Mouse (Mus musculus) forelimb bud, embryonic 11.5 days (tissue): ENCODE data around the gene Mbtps1.

Source experiments
- DNase-seq: peaks from one replicate; pipeline ENCODE4 v3.0.0-alpha.2; 2012; ENCODE audit warnings: low read depth, low spot score

The Mbtps1 gene

DNA sequence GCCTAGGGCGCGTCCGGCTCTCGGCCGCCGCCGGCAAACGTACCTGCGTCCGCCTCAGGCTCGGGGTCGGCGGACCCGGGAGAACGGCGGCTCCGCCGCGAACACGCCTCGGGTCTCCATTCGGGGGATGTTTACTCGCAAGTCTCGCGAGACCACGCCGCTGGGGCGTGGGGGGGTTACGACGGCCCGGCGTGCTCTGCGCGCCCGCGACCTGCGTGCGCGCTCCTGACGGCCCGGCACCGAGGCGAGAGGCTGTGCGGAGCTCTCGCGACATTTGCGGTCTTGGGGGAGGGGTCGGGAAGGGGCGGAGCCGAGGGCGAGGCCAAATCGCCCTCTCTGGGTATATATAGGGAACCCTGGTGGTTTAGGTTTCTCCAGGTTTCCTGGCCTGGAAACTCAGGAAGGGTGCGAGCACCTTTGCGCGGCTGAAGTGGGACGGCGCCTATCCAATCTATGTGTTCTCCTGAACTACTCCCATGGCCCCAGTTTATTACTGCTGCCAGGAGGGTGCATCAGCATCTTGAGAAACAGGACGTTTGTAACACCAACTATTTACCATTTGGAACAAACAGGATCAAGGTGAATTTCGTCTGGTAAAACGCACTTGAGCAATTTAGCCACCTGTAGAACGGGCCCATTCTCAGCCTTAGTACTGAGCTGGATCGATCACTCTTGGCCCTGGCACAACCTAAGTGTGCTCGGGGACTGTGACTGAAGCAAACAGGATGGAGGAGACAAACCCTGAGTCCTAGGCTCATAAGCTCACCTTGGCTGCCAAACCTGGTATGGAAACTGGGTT is at the start of gene Mbtps1:
Mbtps1 (minus strand) TSS at position 133 of the 799 bp plus-strand sequence.
- DNase-seq: peak; percentile 100

DNA sequence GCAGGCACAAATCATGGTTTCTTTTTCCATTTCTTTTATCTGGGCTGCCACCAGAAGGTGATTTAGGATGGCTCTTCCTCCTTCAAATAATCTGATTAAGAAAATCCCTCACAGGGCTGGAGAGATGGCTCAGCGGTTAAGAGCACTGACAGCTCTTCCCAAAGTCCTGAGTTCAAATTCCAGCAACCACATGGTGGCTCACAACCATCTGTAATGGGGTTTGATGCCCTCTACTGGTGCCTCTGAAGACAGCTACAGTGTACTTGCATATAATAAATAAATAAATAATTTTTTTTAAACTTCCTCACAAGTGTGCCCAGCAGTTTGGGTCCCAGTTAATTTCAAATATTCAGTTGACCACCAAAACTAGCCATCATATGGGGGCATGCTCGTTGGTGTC is 47.7 kb upstream of the Mbtps1 start:
- DNase-seq: no peak

DNA sequence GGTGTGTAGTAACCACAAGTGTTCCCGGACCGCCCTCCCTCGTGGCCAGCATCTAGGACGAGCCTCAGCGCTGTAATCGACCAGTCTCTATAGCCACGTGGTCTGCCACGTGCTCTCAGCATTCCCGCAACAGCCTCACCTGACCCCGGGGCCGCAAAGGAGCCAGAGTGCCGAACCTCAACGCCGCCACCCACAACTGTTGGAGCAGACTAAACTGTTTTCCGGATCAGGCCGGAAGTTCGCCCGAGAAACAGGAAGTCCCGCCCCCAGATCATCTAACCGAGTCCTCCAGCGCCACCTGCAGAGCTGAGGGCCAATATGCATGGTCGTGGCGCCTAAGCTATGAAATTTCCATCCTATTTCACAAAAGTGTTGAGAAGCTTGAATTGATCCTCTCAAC is 46.5 kb upstream of the Mbtps1 start, which contains the start of gene Taf1c:
Taf1c (minus strand) TSS at position 227 of the 400 bp plus-strand sequence.
- peak; percentile 91 for DNase-seq

DNA sequence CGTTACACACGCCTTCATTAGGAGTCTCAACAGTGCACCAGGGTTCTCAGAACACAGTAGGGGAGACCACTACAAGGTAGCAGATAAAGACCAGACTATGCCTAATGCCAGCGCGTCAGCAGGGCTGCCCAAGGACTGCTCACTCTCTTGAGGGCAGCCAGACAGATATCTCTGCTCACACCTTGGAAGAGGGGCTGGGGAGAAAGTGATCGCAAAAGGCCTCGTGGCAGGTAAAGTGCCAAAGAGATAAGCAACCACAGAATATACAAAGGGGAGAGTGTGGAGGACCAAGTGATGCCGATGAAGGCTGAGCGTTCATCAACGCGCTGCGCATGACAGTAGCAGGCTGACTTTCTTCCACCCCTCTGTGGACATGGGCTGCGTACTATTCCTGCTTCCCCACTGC is 45.9 kb upstream of the Mbtps1 start:
- no peak for DNase-seq

DNA sequence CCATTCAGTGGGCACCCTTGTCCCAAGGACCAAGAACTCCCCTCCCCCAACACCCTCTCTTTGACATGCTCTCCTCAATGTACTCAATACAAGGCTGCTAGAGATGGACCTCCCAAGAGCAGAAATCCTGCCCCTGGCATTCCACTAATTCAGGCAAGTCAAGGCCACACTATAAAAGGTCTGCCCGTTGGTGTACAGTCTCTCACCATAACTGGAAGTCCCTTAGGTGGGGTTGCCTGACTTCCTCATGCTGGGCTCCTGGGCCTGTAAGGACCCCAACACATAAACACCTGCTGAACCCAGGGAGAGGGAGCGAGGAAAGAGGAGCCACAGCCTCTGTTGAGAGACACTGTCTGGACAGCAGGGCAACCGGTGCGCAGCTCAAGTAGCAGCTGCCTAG is 45.2 kb upstream of the Mbtps1 start:
- DNase-seq: no peak

DNA sequence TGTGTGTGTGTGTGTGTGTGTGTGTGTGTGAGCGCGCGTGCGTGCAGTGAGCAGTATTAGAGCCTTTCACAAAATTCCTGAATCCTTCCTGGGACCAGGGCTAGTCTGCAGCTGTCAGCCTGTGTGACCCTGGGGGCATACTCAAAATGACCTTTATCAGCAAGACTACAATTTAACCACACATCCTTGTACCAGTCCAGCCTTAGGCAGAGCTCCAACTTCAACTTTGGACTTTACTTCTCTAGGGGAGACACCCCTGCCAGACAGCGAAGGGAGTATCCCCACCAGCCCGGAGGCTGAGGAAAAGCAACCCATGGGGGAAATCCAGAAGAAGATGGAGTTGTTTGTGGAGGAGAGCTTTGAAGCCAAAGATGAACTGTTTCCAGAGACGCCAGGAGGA is 32.9 kb upstream of the Mbtps1 start:
- no peak for DNase-seq

DNA sequence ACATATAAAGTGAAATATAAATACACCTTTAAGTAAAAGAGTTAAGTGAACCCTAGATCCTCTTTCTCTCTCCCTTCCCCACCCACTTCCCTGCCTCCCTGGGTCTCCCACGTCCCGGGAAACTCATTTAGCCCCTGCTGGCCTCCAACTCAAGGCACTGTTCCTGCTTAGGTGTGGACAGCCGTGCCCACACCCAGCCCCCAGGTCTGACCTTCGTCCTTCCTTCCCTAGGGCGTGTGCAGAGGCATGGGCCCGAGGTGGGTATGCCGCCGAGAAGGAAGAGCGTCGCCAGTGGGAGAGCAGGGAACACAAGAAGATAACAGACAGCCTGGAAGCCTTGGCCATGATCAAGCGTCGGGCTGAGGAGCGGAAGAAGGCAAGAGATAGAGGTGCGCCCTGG is 31.8 kb upstream of the Mbtps1 start:
- DNase-seq: no peak

DNA sequence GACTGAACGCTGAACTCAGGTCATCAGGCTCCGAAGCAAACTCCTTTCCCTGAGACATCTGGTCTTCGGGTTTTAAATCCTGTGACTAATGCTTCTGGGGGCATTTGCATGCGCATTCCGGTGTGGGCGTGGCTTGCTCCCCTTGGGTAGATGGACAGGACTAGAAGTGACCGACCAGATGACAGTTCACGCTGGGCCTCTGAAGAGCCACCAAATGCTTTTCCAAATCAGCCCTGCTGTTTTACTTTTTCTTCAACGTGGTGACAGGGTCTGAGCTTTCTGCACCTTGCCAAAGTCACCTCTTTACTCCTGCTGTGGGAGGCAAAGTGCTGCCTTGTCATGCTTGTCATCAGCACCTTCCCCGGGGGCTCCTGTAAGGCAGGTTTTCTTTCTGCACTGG is 30.3 kb upstream of the Mbtps1 start:
- DNase-seq: peak; percentile 68

DNA sequence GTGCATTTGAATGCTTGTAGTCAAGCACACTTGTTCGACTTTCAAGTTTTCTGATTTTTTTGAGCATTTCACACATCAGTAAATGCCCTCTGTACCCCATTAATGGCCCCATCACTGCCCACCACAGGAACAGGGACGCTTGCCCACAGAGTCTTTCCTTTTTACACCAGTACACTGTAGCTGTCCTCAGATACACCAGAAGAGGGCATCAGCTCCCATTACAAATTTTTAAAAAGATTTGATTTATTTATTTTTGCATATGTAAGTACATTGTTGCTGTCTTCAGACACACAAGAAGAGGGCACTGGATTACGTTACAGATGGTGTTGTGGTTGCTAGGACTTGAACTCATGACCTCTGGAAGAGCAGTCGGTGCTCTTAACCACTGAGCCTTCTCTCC is 29.8 kb upstream of the Mbtps1 start:
- no peak for DNase-seq

DNA sequence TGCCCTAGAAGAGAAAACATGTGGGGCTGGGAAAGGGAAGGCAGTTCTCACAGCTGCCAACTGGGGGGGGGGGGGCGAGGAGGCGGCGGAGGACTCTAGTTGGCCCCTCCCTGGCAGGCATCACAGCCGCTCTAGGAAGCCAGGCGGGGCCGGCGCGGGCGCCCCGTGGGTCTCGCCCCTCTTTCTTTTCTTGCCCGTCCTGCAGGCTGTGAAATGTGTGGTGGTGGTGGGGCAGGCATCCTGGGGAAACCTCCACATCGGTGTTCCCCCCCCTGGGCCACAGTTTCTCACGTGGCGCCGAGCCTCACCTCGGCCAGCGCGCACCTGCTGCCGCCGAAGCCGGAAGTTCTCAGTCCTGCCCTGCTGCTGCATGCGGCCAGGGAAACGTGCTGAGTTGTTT is 27.4 kb upstream of the Mbtps1 start:
- DNase-seq: no peak

DNA sequence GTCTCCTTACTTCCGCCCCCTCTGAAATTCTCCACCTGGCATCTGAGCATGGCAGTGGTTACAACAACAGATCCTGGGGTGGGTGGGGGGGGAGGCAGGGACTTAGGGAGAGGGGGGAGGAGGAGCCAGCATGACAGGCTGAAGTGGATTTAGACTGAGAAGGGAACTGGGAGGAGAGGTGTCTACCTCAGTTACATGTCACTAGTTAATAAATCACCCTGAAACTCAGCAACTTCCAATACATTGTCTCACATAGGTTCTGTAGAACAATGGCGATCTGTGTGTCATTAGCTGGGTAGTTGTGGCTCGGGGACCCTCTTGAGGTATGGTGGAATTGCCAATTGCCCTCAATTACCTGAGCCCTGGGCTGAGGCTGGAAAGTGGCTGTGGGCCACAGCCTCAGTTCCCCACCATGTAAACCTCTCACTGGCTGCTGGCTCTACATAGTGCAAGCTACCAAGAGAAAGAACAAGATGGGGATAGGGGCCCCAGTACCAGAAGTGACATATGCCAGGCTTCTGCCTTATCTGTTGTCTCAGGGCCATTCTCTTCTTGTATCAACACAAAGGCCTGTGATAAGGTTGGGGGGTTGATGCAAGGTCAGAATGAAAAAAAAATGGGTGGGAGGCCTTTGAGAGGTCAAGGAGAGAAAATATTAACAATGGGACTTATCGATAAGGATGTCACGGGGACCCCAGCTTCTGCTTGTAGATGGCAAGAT is 22.1 kb upstream of the Mbtps1 start:
- no peak for DNase-seq

DNA sequence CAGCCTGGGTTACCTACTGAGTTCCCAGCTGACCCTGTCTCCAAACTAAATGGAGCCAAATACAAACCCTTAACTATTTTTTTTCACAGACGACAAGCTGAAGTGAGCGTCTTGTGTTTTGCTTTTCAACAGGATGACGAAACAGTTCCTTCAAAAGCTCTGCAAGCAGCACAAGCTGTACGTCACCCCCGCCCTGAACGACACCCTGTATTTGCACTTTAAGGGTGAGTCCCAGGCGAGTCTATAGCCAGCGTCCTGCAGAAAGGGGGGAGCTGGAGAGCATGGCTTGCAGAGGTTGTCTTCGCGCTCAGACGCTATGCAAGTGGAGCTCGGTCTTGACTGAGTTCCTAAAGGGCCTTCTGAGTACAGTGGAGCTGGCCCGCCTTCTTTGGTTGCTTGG is 20.6 kb upstream of the Mbtps1 start:
- DNase-seq: no peak

DNA sequence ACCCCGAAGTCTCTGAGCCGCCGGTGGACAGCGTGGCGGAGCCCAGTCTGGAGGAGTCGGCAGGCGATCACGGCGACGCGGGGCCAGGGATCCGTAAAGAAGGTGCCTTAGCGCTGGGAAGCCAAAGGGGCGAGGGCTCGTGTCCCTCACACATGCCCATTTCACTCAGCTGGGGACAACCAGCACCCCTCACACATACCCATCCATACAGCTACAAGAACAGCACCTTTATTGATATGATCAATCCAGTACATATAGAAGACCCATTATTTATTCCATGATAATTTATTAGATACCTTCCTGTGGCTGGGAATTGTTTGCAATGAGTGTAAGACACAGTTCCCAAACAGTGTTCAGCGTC is 16.8 kb upstream of the Mbtps1 start:
- no peak for DNase-seq

DNA sequence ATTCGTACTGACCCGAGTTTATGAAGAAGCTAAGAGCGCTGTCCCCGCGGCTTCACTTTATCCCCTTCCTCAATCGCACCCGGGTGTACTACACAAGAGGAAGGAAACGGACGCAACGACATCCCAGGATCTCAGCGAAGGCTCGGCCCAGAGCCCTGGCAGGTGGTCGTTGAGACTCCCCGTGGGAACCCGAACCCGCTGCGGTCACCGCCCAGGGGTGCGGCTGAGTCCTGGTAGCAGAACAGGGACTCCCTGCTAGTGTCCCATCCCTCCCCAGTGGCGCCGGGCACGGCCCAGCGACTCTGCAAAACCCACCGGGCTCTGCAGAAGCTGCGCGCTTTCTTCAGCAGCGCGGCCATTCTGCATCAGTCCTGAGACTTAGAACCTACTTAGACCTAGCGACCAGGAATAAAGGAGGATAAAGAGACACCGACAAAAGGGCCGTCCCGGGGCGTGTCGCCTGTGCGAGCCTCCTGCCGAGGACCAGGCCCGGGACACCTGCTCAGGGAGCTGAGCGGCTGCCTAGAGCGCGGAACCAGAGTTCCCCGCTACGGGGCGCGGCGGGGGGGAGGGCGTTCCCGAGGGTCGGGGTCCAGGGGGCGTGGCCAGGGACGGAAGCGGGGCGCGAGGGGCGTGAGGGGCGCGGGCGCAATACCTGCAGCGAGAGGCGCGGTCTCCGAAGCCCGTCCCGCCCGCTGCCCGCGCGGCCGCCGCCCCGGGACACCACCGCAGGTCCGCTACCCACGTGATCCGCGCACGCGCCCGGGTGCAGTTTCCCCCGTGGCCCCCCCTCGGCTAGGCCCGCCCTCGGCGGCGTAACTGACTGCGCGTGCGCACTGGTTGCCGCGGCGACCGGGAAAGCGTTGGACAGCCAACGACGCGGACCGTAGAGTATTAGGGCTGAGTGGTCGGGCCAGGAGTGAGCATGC is 16.2 kb upstream of the Mbtps1 start, which contains the start of the genes Hsdl1 and Dnaaf1:
Hsdl1 (minus strand) TSS at position 747 of the 929 bp plus-strand sequence.
Dnaaf1 (plus strand) TSS at position 799 of the 929 bp plus-strand sequence.
- peak; percentile 86 for DNase-seq

DNA sequence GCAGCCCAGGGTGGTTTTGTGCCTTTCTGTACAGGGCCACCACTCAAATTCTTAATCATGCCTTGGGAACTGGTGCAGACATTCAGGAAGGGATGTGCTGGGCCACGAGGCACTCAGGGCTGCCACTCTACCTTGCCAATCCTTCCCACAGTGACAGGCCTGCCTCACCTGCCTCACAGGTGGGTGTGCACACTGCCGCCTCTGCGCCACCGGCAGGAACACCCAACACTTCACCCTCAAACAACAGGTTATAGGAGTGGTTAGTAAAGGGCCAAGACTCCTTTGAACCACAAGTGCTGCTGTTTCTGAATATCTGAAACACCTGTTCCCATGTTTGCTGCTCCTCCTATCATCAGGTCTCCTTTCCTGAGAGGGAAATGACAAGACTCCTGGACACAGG is 13.9 kb upstream of the Mbtps1 start:
- no peak for DNase-seq

DNA sequence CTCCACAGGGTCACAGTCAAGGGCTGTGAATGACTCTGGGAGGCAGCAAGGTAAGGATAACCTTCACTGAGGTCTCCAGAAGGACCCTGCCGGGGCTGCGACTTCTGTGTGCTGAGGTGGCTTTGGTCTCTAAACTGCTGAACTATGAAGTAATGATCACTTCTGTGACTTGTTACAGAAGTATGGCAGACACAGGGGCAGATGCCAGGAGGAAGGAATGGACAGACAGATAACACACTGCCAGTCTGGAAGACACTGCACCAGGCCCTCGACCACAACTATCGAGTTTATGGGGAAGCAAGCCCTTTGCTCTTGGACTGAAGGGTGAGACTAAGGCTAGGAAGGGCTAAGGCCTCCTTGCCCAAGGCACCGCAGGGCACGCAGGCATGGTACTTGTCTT is 12.6 kb upstream of the Mbtps1 start:
- no peak for DNase-seq

DNA sequence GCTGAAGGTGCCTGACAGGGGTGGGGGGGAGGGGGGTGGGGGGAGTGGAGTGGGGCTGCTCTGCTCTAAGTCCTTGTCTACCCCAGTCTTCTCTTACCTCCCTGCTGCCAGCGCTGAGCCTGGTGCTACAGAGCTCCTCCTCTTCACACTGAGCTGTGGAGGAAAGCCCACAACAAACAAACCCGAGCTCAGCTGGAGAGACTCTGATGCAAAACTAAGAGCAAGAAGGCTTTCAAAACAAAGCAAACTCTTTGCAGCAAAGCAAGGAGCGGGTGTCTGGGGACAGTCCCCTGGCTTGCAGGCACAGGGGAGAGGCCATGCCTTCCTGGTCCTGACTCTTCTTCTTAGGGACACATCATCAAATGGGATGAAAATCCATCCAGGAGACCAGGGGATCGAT is 11.3 kb upstream of the Mbtps1 start:
- no peak for DNase-seq

DNA sequence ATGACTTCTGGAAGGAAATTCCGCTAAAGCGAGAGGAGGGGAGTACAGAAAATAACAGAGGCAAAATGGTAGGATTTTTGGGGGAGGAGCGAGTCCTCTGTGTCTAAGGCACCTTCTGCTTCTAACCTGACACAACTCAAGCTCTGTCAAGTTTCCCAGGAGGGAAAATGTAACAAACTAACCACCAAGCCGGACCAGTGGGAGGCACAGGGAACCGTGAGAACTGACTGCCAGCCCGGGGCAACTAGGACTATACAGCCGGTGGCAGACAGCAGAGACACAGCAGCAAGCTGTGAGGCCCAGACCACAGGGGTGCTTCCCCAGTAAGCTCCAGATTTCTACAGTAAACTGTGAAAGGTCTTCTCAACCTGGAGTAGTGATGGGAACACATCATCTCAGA is 10.4 kb upstream of the Mbtps1 start:
- DNase-seq: no peak

DNA sequence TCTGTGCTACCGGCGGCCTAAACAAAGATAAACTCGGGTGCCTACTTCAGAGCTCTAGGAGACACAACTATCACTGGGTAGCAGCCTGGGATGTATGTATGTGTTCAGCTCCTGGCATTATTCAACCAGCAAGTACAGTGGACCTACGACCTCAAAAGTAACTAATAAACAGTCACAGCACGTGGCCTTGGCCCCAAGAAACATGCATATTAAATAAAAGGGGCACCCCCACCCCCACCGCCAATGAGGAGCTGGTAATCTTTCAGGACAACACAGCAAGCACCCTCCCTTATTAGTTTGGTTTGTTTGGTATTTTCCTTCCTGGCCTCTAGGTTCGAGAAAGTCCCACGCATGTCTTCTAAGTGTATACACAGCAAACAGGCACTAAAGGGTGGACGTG is 9.7 kb upstream of the Mbtps1 start:
- DNase-seq: no peak

DNA sequence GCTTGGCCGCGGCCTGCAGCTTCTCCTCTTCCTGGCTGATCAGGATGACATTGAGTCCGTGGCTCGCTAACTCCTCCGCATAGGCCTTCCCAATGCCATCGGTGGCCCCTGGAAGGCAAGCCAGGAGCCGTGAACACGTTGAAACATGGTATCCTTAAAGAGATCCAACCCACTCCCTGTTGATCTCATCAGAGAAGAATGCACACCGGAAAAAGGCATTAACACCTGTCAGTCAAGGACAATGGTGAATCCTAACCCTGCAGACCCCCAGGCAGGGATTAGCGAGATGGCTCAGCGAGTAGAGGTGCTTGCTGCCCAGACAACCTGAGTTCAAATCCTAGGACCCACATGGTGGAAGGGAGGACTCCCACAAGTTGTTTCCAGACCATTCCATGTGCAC is 7.8 kb upstream of the Mbtps1 start:
- no peak for DNase-seq

DNA sequence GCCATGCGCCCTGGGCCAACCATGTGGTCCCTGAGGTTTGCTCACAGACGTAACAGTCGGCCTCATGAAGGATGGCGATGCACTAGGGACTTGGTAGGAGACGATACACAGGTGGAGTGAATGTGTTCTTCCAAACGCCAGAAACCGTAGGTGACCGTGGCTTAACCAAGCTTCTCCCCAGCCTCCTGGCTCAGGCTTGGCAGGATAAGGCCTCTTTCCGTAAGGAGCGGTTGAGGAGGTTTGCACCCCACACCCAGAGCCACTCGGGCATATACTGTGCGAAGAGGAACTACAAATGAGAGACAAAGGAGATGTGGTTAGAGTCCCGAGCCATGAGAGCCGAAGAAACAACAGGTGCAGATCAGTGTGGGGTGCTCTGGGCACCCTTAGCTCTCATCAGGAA is 5.3 kb upstream of the Mbtps1 start:
- no peak for DNase-seq

DNA sequence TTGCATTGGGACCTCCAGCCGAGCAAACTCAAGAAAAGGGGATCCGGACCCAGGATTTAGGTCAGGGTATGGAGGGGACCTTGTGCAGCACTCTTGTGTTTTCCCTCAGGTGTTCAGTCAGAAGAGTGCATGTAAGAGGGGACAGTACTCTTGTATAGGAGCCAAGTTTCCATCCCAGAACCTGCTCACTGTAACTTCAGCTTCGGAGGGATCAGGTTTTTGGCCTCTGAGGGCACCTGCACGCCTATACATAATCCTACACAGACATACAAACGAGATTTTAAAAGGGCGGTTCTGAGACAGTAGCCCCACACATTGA is 826 bp upstream of the Mbtps1 start:
- DNase-seq: no peak
